Mouse (Mus musculus) liver, adult 2 months (tissue): Measurements from ENCODE around the gene Pick1. TPM values are rescaled to one million over a fixed set of nuclear protein-coding genes. Genes with fewer than 3 reads are reported as not detected.

Experiments used
- DNase-seq: peaks from one replicate; pipeline ENCODE4 v3.0.0-alpha.2; 2011; ENCODE audit warnings: low read depth, low spot score; ENCODE audit errors: extremely low read depth
- H3K27ac ChIP-seq: fragments of 200-500 bp; replicated peaks from 2 replicates; pipeline ENCODE4 v1.5.1; 2012; ENCODE audit warnings: low read depth, mild to moderate bottlenecking, control low read depth, inconsistent platforms, low read length; ENCODE audit not compliant: insufficient read depth
- H3K27me3 ChIP-seq: fragments of 200-500 bp; 2 replicates; pipeline ENCODE4 v1.6.1; 2012; ENCODE audit warnings: mild to moderate bottlenecking, moderate library complexity, low read length, inconsistent platforms; ENCODE audit not compliant: control insufficient read depth, insufficient read depth
- H3K36me3 ChIP-seq: fragments of 200-500 bp; 2 replicates; pipeline ENCODE4 v1.6.1; 2012; ENCODE audit warnings: low read length, inconsistent platforms; ENCODE audit not compliant: control insufficient read depth, insufficient read depth
- H3K4me1 ChIP-seq: fragments of 200-500 bp; 2 replicates; pipeline ENCODE4 v1.6.1; 2011; ENCODE audit warnings: low read length; ENCODE audit not compliant: control insufficient read depth, insufficient read depth
- H3K4me3 ChIP-seq: fragments of 200-500 bp; 2 replicates; pipeline ENCODE4 v1.5.1; 2011; ENCODE audit warnings: low read depth, mild to moderate bottlenecking, control low read depth, low read length, moderate library complexity; ENCODE audit not compliant: insufficient read depth
- H3K79me2 ChIP-seq: fragments of 200-500 bp; 2 replicates; pipeline ENCODE4 v1.6.1; 2012; ENCODE audit warnings: inconsistent platforms, mild to moderate bottlenecking, low read length, moderate library complexity; ENCODE audit not compliant: control insufficient read depth, insufficient read depth
- H3K9ac ChIP-seq: fragments of 200-500 bp; 2 replicates; pipeline ENCODE4 v1.6.1; 2012; ENCODE audit warnings: low read depth, mild to moderate bottlenecking, control low read depth, inconsistent platforms, low read length
- CTCF ChIP-seq: fragments of 200-500 bp; IDR thresholded peaks from 2 replicates; pipeline ENCODE4 v1.5.1; 2011; ENCODE audit warnings: low read depth, low read length, control low read depth
- POLR2A ChIP-seq: fragments of 200-500 bp; IDR thresholded peaks from 2 replicates; pipeline ENCODE4 v1.6.1; 2011; ENCODE audit warnings: low read length, control low read depth; ENCODE audit not compliant: insufficient read depth; ENCODE audit errors: extremely low read depth
- WGBS: fragments of 180-500 bp; shearing (Covaris S2); methylation state at CpG from one replicate; pipeline ENCODE4 v1.1.7; 2018; 5-methylcytosine and 5-hydroxymethylcytosine counted together
- polyA plus RNA-seq: library from polyadenylated mRNA; depleted of rRNA; stranded (reverse); fragments of >200 nt; gene quantifications from 2 replicates; pipeline ENCODE4 v1.2.3, GENCODE M21; 2012; rRNA removed
- total RNA-seq: library from RNA; depleted of rRNA; stranded (reverse); fragments of >200 nt; gene quantifications from 2 replicates; pipeline ENCODE4 v1.2.3, GENCODE M21; 2014; rRNA removed

The Pick1 gene
- total RNA-seq = 12.4 and 12.8 TPM in 2 replicates
- polyA plus RNA-seq = 15.4 and 18.5 TPM in 2 replicates

DNA sequence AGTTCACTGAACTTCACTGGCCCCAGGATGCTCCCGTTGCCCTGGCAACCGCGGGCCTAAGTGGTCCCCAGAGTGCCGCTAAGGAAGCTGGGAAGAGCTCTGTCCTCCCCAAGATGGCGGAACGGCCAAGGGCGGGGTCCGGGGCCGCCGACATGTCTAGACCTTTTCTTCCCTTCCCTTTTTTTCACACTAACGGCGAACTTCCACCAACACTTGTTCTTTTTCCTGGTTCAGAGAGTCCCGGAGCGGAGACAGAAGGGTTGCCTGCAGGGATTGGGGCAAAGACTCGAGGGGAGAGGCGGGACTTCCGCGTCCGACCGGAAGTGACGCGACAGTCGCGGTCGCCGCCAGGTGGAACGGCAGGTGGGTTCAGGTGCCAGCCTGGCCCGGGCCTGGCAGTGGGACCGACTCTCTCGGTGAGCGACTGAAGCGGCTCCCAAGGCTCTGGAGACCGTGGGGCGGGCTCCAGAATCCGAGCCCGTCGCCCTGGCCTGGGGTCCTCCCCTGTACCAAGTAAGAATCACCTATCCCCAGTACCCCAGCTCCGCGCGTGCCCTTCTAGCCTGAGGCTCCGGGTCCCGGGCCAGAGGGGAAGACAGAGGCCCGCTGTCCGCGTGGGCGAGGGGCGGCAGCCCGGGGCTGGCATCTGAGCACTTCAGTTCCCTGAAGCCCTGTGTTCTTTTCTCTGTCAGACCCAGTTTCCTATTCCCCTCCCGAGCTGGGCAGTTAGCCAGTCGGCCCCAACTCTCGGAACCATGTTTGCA lies at the start of gene Pick1, which contains the start of gene Gm49486:
Gene Pick1 (plus strand): TSS at position 116 of the 764 bp plus-strand sequence.
Gene Gm49486 (plus strand): TSS at position 334 of the 764 bp plus-strand sequence.
- H3K9ac ChIP-seq = peak within 1 kb of the TSS; percentile 72
- peak; percentile 71 for DNase-seq
- H3K27me3 ChIP-seq = no peaks in the 10 kb centered on the region
- no peaks in the 10 kb centered on the region for H3K79me2 ChIP-seq
- no peaks in the 10 kb centered on the region for H3K4me1 ChIP-seq
- WGBS = 1% methylated on average over 51 of the region's 51 CpGs
- no peak for TF ChIP-seq CTCF
- no peak for TF ChIP-seq POLR2A
- peak within 1 kb of the TSS; percentile 91 for H3K27ac ChIP-seq
- peaks cover 3% of the 10 kb centered on the region; the same call in 1 of the 2 replicates for H3K36me3 ChIP-seq
- peak within 1 kb of the TSS; percentile 80 for H3K4me3 ChIP-seq

DNA sequence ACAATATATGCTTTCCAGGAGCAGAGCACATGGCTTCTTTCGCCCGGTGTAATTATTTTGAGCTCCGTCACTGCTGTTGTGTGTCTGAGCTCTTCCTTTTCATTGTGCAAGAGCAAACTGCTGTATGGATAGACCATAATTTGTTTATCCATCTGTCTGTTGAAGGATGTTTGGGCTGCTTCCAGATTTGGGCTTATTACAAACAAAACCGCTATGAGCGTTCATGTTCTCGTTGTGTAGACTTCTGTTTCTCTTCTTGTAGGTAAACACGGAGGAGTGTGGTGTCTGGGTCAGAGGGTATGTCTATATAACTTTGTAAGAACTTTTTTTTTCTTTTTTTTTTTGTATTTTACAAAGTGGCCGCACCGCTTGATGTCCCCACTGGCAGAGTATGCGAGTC lies 43.8 kb upstream of the Pick1 start:
- peak; percentile 45 for DNase-seq
- H3K27ac ChIP-seq = no peak overlapping the region
- no peaks in the 10 kb centered on the region for H3K27me3 ChIP-seq
- WGBS = 21% methylated on average over 10 of the region's 10 CpGs
- H3K79me2 ChIP-seq = no peaks in the 10 kb centered on the region
- H3K9ac ChIP-seq = no peak overlapping the region
- no peak for TF ChIP-seq CTCF
- no peak for TF ChIP-seq POLR2A
- H3K36me3 ChIP-seq = no peaks in the 10 kb centered on the region
- H3K4me3 ChIP-seq = no peak overlapping the region
- peaks cover 3% of the 10 kb centered on the region; the same call in 1 of the 2 replicates for H3K4me1 ChIP-seq

DNA sequence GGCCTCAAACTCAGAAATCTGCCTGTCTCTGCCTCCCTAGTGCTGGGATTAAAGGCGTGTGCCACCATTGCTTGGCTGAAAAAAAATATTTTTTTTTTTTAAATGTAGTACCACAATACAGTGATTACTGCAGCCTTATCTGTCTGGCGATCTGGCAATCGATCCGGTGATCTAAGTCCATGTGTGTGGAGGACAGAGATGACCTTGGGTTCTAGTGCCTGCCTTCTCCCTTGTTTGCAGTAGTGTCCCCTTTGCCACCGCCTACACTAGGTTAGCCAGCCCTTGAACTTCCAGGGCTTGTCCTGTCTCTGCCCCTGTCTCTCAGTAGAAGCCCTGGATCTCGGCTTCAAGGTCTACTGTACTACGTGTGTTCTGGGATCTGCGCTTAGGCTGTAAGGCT lies 41.2 kb upstream of the Pick1 start:
- no peaks in the 10 kb centered on the region for H3K79me2 ChIP-seq
- peak; percentile 95 for DNase-seq
- H3K27ac ChIP-seq = 0 out of 2 replicates have a peak overlapping the region, but pooled peaks have one; percentile 16
- no peak overlapping the region for H3K9ac ChIP-seq
- no peaks in the 10 kb centered on the region for H3K36me3 ChIP-seq
- H3K27me3 ChIP-seq = no peaks in the 10 kb centered on the region
- H3K4me1 ChIP-seq = peaks cover 3% of the 10 kb centered on the region; the same call in 1 of the 2 replicates
- WGBS = 28% methylated on average over 8 of the region's 8 CpGs
- TF ChIP-seq CTCF (no peak), POLR2A (no peak)
- H3K4me3 ChIP-seq = no peak overlapping the region

GRCm38 (mm10) chr15:79191426-79191825 lies 37.5 kb upstream of the Pick1 start:
- no peak for DNase-seq
- peaks cover 3% of the 10 kb centered on the region; the same call in 1 of the 2 replicates for H3K4me1 ChIP-seq
- 100% methylated on average over 2 of the region's 2 CpGs for WGBS
- H3K4me3 ChIP-seq = no peak overlapping the region
- no peaks in the 10 kb centered on the region for H3K36me3 ChIP-seq
- H3K27me3 ChIP-seq = no peaks in the 10 kb centered on the region
- H3K27ac ChIP-seq = no peak overlapping the region
- H3K9ac ChIP-seq = no peak overlapping the region
- H3K79me2 ChIP-seq = no peaks in the 10 kb centered on the region
- TF ChIP-seq POLR2A (no peak), CTCF (no peak)

DNA sequence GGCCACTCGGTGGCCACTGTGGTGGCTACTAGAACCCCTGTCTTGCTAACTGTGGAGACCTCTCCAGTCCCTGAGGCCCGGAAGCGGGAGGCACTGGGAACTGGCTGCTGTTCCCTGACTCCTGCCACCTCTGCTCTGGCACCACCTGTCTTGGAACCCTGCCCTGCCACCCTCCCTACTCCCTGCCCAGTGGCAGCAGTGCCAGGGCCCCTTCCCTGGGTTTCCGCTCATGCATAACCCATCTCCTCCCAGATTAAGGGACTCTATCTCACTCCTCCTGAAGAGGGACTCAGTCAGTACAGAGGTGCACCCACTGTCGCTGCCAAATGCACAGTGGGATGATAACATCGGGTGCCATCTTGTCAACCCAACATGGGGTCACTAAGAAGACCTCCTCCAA lies 36.5 kb upstream of the Pick1 start:
- no peak for TF ChIP-seq POLR2A
- Histone ChIP-seq H3K27ac (no peak overlapping the region), H3K4me1 (no peaks in the 10 kb centered on the region), H3K4me3 (no peak overlapping the region), H3K27me3 (no peaks in the 10 kb centered on the region), H3K36me3 (no peaks in the 10 kb centered on the region), H3K79me2 (no peaks in the 10 kb centered on the region), H3K9ac (no peak overlapping the region)
- DNase-seq = no peak
- WGBS = 90% methylated on average over 6 of the region's 6 CpGs
